Mouse (Mus musculus) lung, adult 2 months (tissue): ENCODE results near the gene Pakap. TPM values are rescaled to one million over a fixed set of nuclear protein-coding genes. Genes with fewer than 3 reads are reported as not detected.

Experiments
- DNase-seq: peaks from one replicate; pipeline ENCODE4 v3.0.0; 2022
- H3K4me1 ChIP-seq: fragments of 200-500 bp; 2 replicates; pipeline ENCODE4 v1.6.1; 2011; ENCODE audit warnings: low read length; ENCODE audit not compliant: control insufficient read depth, insufficient read depth
- H3K4me3 ChIP-seq: fragments of 200-500 bp; replicated peaks from 2 replicates; pipeline ENCODE3; 2011; ENCODE audit warnings: low read depth, mild to moderate bottlenecking, control low read depth, low read length; ENCODE audit errors: extremely low read depth
- CTCF ChIP-seq: fragments of 200-500 bp; IDR thresholded peaks from 2 replicates; pipeline ENCODE4 v1.5.1; 2011; ENCODE audit warnings: mild to moderate bottlenecking, low read length, control low read depth; ENCODE audit not compliant: insufficient read depth
- POLR2A ChIP-seq: fragments of 200-500 bp; IDR thresholded peaks from 2 replicates; pipeline ENCODE4 v1.6.1; 2011; ENCODE audit warnings: low read depth, mild to moderate bottlenecking, control low read depth, low read length, borderline replicate concordance; ENCODE audit errors: extremely low read depth
- WGBS: fragments of 180-500 bp; shearing (Covaris S2); methylation state at CpG from one replicate; pipeline ENCODE4 v1.1.7; 2018; 5-methylcytosine and 5-hydroxymethylcytosine counted together
- polyA plus RNA-seq: library from polyadenylated mRNA; depleted of rRNA; stranded (reverse); fragments of >200 nt; gene quantifications from 2 replicates; pipeline ENCODE4 v1.2.3, GENCODE M21; 2012

Gene Pakap
- polyA plus RNA-seq, 1 experiment = 2.7 TPM

DNA sequence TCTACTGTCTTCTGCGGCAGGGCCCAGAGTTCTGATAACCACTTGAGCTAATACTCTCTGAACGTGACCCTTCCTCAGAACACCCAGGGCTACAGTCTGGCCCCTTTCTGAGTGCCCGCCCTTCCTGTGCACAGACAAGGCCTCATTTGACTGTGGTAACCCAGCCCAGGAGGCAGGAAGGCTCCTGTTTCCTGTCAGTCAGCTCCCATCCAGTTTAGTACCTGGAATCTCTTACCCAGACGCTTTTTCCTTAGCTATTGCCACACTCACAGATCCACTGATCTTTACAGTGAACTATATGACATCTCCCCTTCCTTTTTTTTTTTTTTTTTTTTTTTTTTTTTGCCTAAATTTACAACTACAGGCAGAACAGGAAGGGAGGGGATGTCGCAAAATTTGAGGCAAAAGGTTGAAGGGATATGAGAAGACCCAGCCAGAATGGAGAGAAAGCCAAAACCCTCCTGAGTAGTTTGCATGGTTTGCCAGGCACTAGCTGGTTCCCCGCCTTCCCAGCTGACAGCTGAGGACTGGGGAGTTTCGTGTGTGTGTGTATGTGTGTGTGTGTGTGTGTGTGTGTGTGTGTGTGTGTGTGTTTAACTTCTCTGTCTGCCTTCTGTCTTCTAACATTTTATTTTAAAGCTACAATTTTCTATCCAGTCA lies 245.1 kb downstream of the Pakap start:
- no peak for DNase-seq
- Histone ChIP-seq H3K4me1 (peaks cover 6% of the 10 kb centered on the region; the same call in 1 of the 2 replicates), H3K4me3 (no peak overlapping the region)
- no peak for TF ChIP-seq CTCF
- no peak for TF ChIP-seq POLR2A
- WGBS = 16% methylated on average over 7 of the region's 7 CpGs

DNA sequence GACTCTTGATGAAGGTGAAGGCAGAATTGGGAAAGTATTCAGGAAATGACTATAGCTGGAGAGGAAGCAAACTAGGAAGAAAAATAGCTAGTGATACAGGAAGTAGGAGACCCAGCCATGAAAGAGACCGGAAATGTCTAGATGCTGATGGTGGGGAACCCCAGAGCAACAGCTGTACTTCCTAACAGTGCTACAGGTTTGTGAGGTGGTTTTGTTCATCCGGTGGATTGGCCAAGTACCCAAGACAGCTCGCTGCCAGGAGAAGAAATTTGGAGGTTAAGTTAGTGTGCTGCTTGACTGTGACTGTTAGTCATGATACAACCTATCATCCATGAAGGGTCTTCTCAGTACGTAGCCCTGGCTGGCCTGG lies 245.6 kb downstream of the Pakap start:
- DNase-seq = no peak
- peaks cover 6% of the 10 kb centered on the region; the same call in 1 of the 2 replicates for H3K4me1 ChIP-seq
- TF ChIP-seq POLR2A (no peak), CTCF (no peak)
- H3K4me3 ChIP-seq = no peak overlapping the region
- WGBS = 45% methylated on average over 4 of the region's 4 CpGs

DNA sequence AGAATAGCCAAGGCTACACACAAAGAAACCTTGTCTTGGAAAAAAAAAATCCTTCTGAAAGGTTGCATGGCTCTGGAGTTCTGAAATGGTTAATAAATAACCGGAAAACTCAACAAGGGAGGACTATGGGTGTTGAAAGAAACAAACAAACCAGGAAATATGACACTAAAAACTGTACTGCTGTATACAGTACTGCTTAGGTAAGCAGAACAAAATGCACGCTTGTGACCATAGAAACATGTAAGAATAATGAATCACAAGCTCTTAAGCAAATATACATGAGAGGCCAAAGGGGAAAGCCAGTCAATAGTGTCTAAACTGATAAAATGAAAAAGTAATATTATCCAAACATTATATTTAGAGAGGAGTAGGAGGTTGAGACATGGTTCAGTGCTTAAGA lies 247.4 kb downstream of the Pakap start:
- Histone ChIP-seq H3K4me1 (peaks cover 6% of the 10 kb centered on the region; the same call in 1 of the 2 replicates), H3K4me3 (no peak overlapping the region)
- TF ChIP-seq POLR2A = no peak
- TF ChIP-seq CTCF = no peak
- 71% methylated on average over 2 of the region's 2 CpGs for WGBS
- no peak for DNase-seq

DNA sequence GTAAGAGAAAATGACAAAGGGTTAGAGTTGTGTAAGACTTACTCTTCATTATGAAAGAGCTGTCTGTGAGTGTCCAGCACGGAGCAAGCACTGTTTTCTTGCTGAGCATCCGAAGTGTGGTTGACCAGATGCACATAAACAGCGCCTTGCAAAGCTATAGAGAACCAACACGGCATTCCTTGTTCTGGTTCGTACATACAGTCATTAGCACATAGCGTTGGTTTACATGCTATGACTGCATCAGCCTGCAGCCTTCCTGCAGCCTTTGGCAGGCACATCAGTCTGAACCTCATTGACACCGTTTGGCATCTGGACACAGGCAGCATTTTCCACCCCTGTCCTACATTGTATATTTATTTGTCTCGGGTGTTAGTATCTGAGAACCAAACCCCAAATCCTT lies 248.2 kb downstream of the Pakap start:
- TF ChIP-seq CTCF (no peak), POLR2A (no peak)
- Histone ChIP-seq H3K4me1 (peaks cover 6% of the 10 kb centered on the region; the same call in 1 of the 2 replicates), H3K4me3 (no peak overlapping the region)
- WGBS = 66% methylated on average over 8 of the region's 8 CpGs
- DNase-seq = no peak

DNA sequence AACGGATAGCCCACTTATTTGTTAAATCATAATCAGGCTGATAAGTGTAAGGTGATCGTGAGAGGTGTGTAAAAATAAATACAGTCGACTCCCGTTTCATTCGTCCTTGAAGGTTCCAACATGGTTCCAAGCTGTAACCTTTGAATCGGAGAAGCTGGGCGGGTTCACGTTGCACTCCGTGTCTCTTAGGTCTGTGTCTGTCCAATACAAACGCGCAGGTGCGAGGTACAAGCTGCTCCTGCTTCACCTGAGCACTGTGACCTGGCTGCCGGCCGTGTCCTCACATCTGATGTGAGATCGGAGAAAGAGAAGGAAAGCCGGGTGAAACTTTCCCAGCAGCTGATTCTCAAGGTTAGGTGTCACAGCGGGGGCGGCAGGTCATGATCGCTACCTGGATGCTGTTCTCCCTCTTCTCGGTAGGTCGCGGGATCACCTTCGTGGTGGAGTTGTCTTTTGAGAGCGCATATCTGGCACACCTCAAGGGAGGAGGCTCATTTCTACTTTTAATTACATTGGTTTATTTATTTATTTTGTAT lies 252.9 kb downstream of the Pakap start:
- DNase-seq = no peak
- no peak for TF ChIP-seq POLR2A
- TF ChIP-seq CTCF = no peak
- peaks cover 5% of the 10 kb centered on the region for H3K4me1 ChIP-seq
- 82% methylated on average over 24 of the region's 24 CpGs for WGBS
- no peak overlapping the region for H3K4me3 ChIP-seq

DNA sequence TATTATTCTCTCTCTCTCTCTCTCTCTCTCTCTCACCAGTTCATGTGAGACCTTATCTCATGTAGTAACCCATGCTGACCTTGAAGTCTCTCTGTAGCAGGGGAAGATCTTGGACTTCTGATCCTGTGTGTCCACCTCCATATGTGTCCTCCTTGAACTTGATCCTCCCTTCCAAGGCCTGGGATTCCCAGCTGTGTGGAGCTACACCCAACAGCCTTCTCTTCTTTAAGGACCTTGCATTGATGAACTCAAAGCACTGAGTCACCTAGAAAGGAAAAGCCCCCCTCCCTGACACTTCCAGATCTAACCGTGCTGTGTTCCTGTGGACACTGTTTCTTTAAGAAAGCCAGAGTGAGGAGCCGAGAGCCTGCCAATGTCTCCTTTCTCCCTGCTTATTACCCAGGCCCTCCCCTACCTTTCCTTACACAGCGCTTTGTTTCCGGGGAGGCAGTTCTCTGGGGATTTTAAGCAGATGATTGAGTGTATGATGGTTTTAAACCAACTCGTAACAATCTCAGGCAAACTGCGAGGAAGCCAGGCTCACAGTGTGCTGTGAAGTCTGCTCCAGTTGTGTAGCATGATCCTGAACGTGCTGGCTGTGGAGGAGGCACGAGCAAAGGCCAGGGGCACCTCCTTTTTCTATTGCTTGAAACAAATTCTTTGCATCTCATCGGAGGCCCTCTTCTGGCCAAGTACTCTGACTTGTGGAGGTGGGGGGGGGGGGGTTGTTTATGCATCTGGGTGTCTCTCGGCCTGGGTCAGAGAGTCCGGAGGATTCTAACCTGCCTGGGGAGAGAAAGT lies 253.8 kb downstream of the Pakap start:
- no peak for DNase-seq
- H3K4me1 ChIP-seq = peaks cover 5% of the 10 kb centered on the region
- H3K4me3 ChIP-seq = no peak overlapping the region
- TF ChIP-seq POLR2A = no peak
- TF ChIP-seq CTCF = no peak
- WGBS = 12% methylated on average over 11 of the region's 11 CpGs

DNA sequence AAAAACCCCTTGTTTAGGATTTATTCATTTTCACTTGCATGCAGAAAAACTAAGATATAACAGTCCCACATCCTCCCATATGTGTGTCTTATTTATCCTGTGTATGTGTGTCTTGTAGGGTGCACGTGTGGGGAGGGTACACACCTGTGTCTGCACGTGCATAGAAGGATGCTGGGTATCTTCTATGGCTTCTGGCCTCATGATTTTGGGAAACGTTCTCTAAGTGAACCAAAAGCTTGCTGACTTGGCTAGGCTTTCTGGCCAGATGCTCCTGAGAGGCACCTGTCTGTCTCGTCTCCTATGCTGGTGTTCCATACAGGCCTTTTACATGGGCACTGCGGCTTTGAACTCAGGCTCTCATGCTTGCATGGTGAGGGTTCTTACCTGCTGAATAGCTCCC lies 254.7 kb downstream of the Pakap start:
- no peak overlapping the region for H3K4me3 ChIP-seq
- 85% methylated on average over 5 of the region's 5 CpGs for WGBS
- H3K4me1 ChIP-seq = peaks cover 5% of the 10 kb centered on the region
- TF ChIP-seq POLR2A (no peak), CTCF (no peak)
- DNase-seq = no peak

DNA sequence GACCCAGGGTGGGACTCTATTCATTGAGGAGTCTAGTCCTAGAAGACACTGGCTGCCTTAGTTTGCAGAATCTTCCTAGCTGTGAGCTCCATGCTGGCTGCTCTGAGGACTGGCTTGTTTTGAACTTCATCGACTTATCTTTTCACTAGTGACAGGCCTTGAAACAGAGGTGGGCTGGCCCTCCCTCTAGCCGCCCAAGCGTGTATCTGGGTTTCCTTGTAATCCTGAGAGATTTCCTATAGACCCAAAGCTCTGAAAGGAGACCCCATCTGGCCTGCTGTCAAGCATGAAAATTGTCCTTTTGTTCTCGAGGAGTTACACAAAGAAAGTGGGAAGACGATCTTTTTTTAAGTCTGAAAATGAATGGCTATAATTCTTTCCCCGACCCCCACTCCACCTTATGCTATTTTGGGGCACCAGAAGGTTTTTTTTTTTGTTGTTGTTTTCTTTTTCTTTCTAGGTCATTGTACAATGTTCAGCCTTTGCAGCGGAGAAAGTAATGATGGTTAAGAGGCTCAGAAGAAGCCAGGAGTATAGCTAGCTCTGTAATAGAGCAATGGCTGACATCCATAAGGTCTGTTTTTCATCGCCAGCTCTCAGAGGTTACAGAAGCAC lies 256.8 kb downstream of the Pakap start:
- Histone ChIP-seq H3K4me1 (peaks cover 5% of the 10 kb centered on the region), H3K4me3 (no peak overlapping the region)
- TF ChIP-seq POLR2A = no peak
- TF ChIP-seq CTCF = no peak
- no peak for DNase-seq
- 63% methylated on average over 8 of the region's 8 CpGs for WGBS

DNA sequence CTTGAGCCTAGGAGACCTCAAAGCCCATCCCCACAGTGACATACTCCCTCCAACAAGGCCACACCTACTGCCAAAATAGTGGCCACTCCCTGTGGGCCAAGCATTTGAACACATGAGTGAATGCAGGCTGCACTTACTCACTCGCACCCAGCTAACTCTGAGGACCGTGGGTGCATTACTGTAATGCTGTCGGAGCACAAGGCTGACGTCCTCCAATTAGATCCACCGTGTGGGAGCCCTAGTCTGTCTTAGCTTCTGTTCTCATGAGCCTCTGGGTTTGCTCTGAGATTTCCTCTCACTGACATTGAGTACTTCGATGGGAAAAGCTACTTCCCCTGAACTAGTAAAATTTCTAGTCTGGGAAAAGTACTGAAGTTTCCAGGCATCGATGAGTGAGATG lies 258.3 kb downstream of the Pakap start:
- WGBS = 78% methylated on average over 7 of the region's 7 CpGs
- peaks cover 8% of the 10 kb centered on the region for H3K4me1 ChIP-seq
- TF ChIP-seq POLR2A = no peak
- TF ChIP-seq CTCF = no peak
- no peak overlapping the region for H3K4me3 ChIP-seq
- no peak for DNase-seq
